Mouse (Mus musculus) brain, embryonic 14.5 days (tissue): Measurements from ENCODE around the gene Upf2.
"Not testable (repeated sequence)": the region's sequence is repeated elsewhere in the genome, so short reads cannot be mapped to it uniquely, and the experiment has no call there.

Experiments used
- CTCF ChIP-seq: fragments of 200-500 bp; IDR thresholded peaks from 2 replicates; pipeline ENCODE4 v1.5.1; 2012; ENCODE audit warnings: inconsistent platforms, mild to moderate bottlenecking, moderate library complexity, borderline replicate concordance; ENCODE audit not compliant: insufficient read depth, insufficient read length; ENCODE audit errors: extremely low read depth
- POLR2A ChIP-seq: fragments of 200-500 bp; IDR thresholded peaks from 2 replicates; pipeline ENCODE4 v1.6.1; 2012; ENCODE audit warnings: mild to moderate bottlenecking, inconsistent platforms, borderline replicate concordance; ENCODE audit not compliant: poor library complexity, insufficient read depth, insufficient read length, severe bottlenecking; ENCODE audit errors: extremely low read depth

GRCm38 (mm10) chr2:5949821-5950220, 1.4 kb upstream of the Upf2 start:
- not testable (repeated sequence) for TF ChIP-seq POLR2A, CTCF
